Mouse (Mus musculus): ENCODE measurements around the gene Cdrt4.

Gene Cdrt4

DNA sequence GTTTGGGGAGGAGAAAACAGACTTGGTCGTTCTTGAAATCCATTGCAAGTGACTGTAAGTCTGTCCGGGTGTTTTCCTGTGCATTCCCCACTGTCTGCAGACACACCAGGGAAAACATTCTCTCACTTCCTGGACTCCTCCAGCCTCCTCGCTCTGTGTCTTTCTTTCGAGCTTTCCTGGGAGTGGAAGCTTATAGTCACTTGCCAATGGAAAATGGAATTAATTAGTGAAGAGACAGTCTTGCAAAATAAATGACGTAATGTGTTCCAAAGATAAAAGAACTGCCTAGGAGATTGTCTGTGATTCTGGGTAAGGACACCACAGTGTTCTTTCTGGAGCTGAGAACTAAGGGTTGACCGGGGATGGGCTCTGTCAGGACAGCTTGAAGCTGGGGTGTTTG is 7.5 kb upstream of the Cdrt4 start:
- DNase-seq (ENCODE audit: low spot score in 2 of 2) = no peak

DNA sequence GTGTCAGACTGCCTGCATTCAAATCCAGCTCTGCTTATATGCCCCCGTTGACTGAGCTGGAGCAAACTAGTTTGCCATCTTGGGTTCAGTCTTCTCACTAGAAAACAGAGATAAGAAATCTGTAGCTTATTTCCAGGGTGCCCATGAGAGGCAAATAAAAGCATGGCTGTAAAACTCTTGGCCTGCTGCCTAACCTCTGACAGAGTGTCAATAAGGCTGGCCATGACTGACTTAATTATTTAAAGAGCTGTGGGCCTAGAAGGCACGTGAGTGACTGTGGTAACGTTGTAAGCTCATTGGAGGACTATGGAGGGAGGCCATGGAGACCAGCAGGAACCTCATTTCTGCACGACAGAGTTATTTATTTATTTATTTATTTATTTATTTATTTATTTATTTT is 5.5 kb upstream of the Cdrt4 start:
- no peak for DNase-seq (ENCODE audit: low spot score in 2 of 2)

DNA sequence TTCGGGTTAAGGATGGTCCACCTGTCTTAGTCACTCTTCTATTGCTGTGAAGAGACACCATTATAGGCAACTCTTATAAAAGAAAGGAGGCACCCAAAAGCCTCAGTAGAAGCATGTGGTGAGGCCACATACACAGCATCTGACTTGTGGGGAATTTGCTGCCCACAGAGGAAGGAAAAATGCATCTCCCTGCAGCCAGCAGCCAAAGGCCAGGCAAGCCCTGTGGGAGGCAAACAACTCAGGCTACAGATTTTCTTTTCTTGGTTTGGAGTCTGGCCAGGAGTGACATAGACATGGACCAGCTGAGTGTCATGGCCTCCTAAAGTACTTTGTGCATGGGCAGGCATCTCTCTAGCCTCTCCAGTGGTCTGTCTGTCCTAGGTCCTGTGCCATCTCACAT is 1.4 kb upstream of the Cdrt4 start:
- no peak for DNase-seq (ENCODE audit: low spot score in 2 of 2)

GRCm38 (mm10) chr11:62954766-62955165 is 3.8 kb downstream of the Cdrt4 start:
- no peak for DNase-seq (ENCODE audit: low spot score in 2 of 2)

GRCm38 (mm10) chr11:62955186-62955585 is 4.2 kb downstream of the Cdrt4 start:
- no peak for DNase-seq (ENCODE audit: low spot score in 2 of 2)

DNA sequence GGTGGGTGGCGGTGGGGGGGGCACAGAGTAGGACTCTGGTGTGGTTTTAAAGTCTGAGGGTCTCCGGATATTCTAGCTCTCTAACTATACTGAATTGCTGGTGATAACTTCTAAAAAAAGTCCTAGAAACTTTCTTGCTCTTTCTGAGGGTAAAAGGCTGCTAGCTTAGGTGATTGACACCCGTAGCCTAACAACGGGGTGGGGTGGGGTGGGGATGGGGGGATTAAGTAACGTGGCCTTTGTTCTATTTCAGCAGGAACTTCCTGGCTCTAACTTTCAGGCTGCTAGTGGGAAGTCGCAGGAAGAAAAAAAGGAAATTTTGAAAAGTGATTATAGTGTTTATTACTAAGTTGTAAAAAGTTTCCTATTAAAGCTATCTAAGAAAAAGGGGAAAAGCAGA is 4.8 kb downstream of the Cdrt4 start:
- DNase-seq (ENCODE audit: low spot score in 2 of 2) = no peak

GRCm38 (mm10) chr11:62957626-62958180 is 6.7 kb downstream of the Cdrt4 start:
- no peak for DNase-seq (ENCODE audit: low spot score in 2 of 2)

DNA sequence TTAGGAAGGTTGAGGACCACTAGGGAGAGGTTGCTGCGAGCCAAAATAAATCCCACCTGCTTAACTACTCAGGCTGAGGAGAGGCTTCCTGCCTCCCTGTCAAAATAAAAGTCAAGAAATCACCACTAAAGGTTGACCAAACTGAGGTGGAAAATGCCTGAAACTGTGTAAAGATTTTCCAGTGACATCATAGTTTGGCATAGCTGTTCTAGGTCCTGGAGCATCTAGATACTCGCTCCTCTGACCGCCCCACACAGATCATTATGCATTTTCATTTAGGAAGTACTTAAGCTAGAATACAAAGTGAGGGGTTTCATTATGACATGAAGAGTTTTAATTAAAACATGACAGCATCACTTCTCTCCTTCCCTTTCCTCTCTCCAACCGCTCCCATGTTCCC is 12.3 kb downstream of the Cdrt4 start:
- no peak for DNase-seq (ENCODE audit: low spot score in 2 of 2)

- no peak for DNase-seq (ENCODE audit: low spot score in 2 of 2)
Observed at GRCm38 (mm10) chr11:62966424-62966764, 15.4 kb downstream of the Cdrt4 start.

DNA sequence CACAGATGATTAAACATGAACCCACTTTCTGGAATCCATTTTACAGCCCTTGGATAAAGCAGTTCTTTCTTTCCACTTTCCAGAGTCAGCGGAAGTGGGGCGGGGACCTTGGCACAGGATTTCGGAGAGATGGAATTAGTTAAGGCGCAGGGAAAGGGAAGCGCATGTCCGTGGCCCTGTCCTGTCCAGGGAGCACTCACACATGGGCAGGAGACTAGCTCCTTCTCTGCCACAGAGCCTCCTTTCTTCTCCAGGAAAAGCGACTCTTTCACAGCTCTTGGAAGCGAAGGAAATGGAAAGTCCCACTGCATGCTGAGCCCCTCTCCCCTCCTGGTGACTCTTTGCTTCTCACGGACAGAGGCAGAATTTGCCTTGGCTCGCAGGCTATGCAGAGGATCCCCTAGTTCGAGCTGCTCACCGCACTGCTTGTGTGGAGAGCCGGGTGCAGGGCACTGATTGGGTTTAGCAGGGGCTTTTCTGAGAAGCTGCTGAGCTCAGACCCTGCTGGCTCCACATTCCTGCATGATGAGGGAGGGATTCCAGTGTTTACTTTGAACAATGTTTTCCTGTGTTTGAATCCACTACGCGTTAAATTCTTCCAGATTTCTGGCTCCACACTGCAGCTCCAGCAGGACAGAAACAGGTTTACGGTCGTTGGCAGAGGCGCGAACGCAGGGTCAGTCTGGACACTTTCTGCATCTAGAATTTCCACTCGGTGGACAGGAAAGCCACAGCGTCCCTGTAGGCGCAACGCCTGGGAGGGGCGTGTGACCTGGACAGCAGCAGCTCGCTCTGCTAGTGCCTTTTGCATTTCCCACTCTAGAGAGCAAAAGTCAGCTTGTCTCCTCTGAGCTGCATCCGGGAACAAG is 16.0 kb downstream of the Cdrt4 start:
- peak in 1 of 2 experiments; percentile 24 for DNase-seq (ENCODE audit: low spot score in 2 of 2)

- DNase-seq (ENCODE audit: low spot score in 2 of 2) = no peak
Observed at GRCm38 (mm10) chr11:62977176-62977575, 26.2 kb downstream of the Cdrt4 start.

GRCm38 (mm10) chr11:62978886-62979285 is 27.9 kb downstream of the Cdrt4 start:
- no peak for DNase-seq (ENCODE audit: low spot score in 2 of 2)

- no peak for DNase-seq (ENCODE audit: low spot score in 2 of 2)
Observed at GRCm38 (mm10) chr11:62981729-62982128, 30.7 kb downstream of the Cdrt4 start.

- no peak for DNase-seq (ENCODE audit: low spot score in 2 of 2)
Observed at GRCm38 (mm10) chr11:62983793-62984192, 32.8 kb downstream of the Cdrt4 start.

DNA sequence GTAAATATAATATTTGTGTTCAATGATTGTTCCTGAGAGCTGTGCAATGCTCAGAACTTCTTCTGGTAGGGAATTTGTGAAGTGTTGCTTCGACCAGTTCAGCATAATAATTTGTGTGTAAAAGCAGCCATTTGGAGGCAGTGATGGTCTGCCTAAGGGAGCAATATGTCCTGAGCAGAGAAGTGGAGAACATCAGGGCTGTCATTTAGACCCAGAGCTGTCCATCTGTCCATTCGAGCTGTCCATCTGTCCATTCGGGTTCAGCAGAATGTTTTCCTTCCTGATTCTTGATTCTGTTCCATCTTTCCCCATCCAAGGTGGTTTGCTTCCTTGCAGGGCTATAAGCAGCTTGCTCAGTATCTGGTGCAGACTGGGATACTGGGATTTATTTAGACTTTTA is 33.4 kb downstream of the Cdrt4 start:
- no peak for DNase-seq (ENCODE audit: low spot score in 2 of 2)

DNA sequence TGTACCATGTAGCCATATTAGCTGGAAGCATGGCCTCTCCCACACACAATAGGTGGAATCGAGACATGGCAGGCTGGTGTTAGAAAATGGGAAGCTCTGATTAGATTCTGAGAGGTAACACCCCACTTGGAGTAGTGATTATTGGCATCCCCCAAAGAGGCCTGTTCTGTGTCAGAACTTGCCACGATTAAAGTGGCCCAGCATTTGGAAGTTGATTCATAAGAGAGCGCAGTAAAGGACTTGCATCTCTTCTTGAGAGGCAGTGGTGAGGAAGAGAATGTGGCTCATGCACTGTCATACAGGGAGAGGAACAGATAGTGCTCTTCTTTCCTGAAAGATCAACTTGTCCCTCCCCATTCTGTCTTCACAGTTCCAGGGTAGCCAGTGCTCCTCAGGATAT is 34.1 kb downstream of the Cdrt4 start:
- DNase-seq (ENCODE audit: low spot score in 2 of 2) = no peak

DNA sequence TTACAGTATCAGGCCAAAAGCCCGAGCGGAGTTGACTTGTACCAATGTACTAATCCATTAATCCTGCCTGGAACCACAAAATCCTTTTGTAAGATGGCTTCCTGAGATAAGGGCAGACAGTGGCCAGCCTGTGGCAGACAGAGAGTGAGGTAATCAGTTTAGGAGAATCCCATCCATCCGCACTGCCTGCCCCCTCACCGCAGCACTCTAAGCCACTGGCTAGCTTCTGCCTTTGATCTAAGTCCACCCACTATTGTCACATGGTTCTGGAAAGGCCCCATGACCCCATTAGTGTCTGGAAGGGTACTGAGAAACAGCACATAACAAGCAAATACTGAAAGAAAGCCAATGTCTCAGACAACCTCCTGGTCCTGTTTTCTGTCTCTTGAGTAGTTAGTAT is 35.6 kb downstream of the Cdrt4 start:
- no peak for DNase-seq (ENCODE audit: low spot score in 2 of 2)

DNA sequence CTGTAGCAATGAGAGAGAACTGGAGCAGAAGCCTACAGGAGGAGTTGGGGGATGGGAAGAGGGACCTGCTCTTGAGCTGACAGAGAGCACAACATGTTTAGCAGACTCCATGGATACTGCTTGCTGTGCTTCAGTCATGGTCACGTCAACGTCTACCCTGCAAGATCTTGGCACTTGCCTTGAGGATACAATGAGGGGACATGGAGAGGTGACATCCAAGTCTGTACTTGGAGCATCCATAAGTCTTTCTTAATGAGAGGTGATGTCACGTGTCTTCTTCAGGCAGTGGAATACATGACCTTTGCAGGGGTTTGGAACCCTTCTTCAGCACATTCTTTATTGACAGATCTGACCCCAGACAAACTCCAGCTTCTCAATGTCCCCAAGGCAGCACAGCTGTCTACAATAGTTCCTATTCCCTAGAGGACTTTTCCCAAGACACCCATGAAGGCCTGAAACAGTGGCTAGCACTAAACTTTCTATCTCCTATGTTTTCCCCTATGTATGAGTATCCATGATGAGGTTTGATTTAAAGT is 39.2 kb downstream of the Cdrt4 start:
- no peak for DNase-seq (ENCODE audit: low spot score in 2 of 2)

DNA sequence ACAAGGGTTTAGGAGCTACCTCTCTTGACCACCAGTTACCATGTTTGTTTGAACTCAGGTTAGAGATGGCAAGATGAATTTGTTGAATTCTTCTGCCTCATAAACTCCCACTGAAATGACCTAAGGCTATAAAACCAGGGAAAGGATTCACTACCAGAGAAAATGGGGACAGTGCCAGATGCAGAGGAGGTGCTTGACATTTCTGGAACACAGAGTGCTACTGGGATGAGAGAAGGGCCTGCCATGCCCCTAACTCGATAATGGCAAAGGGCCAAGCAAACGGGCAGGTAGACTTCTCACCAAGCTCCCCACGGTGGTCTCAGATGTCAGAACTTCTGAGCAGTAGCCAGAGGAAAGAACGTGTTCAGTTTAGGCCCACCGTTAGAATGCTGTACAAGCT is 39.8 kb downstream of the Cdrt4 start:
- DNase-seq (ENCODE audit: low spot score in 2 of 2) = no peak

GRCm38 (mm10) chr11:62992545-62993242 is 41.7 kb downstream of the Cdrt4 start:
- DNase-seq (ENCODE audit: low spot score in 2 of 2) = no peak

GRCm38 (mm10) chr11:62995066-62995754 is 44.2 kb downstream of the Cdrt4 start:
- DNase-seq (ENCODE audit: low spot score in 2 of 2) = no peak

Measured in right cerebral cortex, adult 2 months (tissue).